Mouse (Mus musculus): Measurements from ENCODE around the gene Lgalsl.
A peak's percentile ranks its signal among the peaks of the same experiment; 100 is the strongest.

Lgalsl gene

DNA sequence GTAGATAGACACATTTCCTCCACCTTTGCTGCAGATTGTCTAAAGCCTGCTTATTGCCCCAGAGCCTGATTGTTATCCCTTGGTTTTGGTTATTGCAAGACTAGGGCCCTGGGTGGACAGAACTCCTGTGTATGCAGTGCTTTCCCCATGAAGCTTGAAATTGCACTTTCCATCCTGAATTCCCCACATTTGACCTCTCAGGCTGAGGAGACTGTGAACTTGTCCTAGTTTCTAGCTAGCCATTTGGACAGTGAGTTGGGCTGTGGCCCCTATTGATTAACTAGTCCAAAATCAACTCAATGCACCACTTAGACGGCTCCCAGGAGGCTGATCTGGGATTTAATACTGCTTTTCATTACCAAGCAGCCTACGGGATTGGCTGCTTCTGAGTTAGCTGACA is 6.9 kb downstream of the Lgalsl start:
- DNase-seq (ENCODE audit: low spot score in 2 of 2), result no peak

DNA sequence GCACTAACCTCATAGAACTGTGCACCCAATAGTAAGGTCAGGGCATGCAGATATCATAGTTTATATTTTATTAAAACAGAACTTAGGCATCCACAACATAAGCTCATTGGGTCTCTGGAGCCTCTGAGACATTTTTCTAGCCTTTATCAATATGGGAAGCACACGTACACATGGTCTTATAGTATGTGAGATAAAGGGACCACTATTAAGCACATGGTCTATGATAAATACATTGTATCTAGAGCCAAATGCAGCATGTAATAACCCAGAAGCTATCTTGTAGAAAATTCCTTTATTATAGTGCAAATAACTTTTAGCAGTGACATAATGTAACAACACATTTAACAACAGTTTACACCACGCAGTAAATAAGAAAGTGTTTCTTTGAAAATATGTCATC is 7.6 kb downstream of the Lgalsl start:
- DNase-seq (ENCODE audit: low spot score in 2 of 2), result no peak

DNA sequence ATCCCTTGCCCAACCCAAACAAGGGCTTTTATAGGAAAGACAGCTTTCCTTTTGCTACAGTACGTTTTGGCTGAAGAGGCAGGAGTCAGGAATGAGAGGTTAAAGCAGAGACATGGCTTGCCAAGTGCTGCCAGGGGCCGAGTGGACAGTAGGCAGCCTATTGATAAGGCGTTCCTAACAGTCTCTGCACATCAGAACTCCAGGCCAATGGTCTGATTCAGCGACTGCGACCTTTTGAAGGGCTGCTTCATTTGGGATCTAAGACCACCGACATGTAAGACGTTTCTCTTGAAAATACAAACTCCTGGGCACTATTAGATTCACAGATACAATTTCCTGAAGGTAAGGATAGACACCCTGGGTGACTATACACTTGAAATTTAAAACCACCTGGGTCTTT is 9.5 kb downstream of the Lgalsl start:
- no peak for DNase-seq (ENCODE audit: low spot score in 2 of 2)

DNA sequence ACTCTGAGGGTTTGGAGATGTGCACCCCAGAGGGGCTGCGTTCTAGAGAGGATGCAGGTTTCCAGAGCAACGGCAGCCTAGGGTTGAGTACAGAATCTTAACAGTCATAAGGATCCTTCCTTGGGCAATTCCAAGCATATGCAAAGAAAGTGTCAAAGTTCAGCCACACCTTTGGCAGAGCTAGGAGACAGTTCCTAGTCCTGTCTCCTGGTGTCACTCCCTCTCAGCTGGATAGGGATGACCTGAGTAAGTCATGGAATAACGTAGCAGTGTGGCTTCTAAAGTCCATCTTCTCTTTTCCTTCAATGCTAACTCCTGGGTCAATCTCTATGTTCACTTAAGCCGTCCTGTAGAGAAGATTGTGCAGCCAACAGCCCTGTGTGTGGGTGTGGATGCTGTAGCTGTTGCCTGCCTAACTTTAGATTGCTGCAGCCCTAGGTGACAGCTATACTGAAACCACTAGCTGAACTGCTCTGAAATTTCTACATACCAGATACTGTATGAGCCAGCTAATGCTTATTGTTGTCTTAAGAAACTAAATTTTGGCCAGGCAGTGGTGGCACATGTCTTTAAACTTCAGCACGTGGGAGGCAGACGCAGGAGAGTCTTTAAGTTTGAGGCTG is 16.8 kb downstream of the Lgalsl start:
- DNase-seq (ENCODE audit: low spot score in 2 of 2), result no peak

DNA sequence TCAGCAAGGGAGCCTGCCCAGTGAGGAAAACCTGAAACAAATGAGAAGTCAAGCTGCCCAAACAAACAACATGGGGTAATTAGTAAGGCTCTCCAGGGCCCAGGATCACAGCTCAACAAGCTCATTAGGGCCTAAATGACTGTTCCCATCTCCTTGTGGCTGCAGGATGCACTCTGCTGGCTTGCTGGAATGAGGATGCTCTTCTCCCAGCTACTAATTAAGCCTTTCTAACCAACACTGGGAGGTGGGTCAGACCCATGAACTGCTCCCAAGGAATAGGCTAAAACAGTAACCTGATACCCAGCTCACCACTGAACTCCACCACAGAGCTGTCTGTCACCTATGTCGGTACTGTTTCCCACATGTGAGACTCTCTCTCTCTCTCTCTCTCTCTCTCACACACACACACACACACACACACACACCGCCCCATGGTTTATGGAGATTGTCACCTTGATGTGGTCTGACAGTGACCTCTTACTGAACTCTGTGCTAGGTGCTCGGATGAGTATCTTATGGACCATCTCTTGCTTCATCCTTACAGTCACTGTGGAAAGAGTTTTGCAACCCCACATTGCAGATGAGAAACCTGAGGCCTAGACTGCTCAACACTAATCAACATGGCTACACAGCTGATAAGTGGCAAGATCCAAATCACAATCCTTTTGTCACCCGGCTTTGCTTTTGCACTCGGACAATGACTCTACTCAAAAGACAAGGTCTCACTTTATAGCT is 18.5 kb downstream of the Lgalsl start:
- DNase-seq (ENCODE audit: low spot score in 2 of 2), result no peak

DNA sequence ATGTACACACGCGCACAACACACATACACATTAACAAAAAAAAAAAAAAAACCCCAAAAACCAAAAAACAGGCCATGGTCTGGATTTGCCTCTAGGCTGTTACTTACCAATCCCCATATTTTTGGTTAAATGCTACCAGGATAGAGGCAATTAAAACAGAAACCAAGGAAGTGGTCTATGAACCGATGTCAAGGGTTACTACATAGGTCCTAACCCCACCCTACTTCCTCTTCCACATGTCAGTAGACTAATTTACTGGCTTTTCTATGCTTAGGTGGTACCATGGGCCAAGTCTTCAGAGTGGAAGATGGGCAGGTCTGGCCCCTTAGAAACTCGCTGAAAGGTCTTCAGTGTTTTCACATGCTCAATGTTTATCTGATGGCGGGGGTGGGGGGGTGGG is 24.2 kb downstream of the Lgalsl start:
- no peak for DNase-seq (ENCODE audit: low spot score in 2 of 2)

DNA sequence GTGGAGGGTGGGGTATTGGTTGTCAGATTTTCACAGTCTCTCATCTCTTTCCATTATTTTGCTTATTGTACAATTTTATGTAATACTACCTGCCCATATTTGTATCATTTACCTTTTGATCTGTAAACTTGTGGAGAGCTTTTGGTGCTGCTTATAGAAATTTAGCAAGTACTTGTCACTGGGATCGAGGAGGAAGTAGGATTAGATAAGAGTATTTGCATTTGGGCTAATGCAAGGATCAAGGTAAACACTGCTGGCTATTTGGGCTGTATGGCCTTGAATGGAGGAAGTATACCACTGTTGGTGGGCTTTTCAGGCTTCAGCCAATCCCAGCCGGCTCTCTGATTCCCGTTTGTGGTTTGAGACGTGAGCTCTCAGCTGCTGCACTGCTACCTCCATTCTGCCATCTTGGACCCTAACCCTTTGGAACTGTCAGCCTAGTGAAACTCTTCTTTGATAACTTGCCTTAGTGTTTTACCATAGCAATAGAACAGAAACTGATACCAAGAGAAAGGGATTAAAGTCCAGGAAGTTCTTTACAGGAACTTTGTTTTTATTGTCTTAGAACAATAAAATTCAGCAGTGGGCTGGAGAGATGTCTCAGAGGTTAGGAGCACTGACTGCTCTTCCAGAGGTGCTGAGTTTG is 25.1 kb downstream of the Lgalsl start:
- no peak for DNase-seq (ENCODE audit: low spot score in 2 of 2)

DNA sequence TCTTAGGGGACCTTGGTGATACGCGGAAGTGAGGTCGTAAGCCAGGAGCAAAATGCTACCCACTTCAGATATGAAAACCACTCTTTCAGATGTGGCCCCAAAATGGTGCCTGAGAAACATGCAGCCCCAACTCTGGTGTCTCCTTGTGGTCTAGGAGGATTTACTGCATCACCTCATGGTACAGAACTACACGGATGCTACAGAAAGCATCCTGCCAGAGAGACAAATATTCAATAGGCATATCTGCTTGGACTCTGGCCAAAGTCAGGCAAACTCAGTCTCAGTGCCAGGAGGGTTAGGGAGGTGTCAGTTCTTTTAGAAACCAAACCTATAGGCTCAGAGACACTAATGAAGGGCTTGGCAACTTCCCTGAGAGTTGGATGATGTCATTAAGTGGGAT is 26.4 kb downstream of the Lgalsl start:
- DNase-seq (ENCODE audit: low spot score in 2 of 2), result no peak

DNA sequence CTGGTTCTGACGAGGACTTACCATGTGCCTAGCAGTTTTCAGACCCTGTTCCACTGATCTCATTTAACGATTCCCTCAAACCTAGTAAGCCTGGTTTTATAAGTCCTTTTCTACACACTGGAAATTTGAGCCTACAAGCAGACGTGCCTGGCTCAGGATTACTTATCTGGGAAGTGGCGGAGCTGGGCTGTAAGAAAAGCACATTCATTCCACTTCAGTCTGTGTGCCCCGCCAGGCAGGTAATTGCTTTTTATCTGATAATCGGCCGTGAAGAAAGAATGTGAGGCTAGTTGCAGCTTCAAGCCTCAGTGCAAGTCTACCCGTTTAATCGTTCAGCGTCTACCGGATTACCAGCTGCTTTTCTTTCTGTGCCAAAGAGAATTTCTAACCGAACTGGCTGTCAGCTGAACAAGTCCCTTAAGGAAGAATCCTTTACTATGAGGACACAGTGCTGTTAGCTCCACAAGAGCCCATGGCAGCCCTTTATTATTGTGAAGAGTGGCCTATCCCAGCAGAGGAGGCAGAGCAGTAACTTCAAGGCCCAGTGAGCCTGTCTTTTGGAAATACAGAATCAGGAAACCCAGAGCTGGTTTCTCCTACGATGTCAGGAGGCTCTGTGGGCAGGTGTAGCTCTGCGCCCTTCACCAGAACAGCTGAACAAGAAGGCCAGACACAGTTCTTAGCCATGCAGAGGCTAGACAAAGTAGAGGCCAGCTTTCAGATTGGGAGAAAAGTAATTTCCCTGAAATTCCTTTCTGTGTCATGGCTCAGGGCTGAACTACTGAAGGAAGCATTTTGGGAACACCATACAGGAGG is 30.4 kb downstream of the Lgalsl start:
- DNase-seq (ENCODE audit: low spot score in 2 of 2), result no peak

DNA sequence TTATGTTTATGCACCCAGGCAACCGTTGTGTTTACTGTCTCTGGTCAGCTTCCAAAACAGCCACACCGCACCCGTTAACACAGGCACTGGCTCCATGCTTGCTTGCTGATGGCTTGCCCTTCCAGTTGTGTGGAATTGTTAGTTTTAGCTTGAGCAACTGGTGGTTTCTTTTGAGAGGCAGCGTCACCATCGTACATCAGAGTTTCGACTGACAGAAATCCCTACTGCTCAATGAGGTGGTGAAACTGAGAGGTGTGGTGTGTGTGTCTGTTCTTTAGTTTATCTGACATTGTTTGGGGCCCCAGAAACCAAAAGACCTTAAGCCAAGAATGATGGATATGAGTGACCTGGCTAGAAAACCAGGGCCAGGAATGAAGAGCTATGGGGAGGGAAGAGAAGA is 33.0 kb downstream of the Lgalsl start:
- DNase-seq (ENCODE audit: low spot score in 2 of 2), result no peak

DNA sequence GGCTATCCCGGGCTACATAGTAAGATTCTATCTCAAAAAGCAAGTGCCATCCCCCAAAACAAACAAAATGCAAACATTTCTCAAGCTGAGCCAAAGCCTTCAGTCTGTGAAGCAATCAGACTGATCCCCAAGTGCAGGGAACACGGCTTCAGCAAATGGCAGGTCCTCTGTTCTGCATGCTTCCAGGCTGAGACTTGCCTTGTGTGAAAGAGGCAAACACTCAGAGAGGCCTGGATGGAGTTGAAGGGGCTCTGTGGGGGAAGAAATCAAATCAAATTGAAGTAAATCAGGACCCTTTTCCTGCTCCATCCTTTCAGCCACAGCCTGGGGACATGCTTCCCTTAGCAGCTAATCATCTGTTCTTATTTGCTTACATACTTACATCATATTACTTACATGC is 35.4 kb downstream of the Lgalsl start:
- DNase-seq (ENCODE audit: low spot score in 2 of 2), result no peak

DNA sequence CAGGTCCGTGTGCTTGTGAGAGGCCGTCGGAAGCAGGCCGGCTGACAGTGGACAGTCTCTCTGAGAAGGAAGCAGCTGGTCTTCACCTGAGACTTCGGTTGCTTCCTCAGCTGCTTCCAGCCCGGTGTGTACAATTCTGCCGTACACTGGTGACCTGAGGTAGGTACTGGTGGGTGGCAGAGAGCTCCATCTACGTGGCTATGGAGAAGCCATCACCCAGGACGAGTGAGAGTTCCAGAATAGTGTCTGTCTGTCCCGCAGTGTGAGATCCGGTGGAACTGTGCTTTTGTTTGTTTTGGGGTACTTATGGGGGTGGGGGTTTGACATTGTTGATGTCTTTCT is 36.0 kb downstream of the Lgalsl start:
- no peak for DNase-seq (ENCODE audit: low spot score in 2 of 2)

DNA sequence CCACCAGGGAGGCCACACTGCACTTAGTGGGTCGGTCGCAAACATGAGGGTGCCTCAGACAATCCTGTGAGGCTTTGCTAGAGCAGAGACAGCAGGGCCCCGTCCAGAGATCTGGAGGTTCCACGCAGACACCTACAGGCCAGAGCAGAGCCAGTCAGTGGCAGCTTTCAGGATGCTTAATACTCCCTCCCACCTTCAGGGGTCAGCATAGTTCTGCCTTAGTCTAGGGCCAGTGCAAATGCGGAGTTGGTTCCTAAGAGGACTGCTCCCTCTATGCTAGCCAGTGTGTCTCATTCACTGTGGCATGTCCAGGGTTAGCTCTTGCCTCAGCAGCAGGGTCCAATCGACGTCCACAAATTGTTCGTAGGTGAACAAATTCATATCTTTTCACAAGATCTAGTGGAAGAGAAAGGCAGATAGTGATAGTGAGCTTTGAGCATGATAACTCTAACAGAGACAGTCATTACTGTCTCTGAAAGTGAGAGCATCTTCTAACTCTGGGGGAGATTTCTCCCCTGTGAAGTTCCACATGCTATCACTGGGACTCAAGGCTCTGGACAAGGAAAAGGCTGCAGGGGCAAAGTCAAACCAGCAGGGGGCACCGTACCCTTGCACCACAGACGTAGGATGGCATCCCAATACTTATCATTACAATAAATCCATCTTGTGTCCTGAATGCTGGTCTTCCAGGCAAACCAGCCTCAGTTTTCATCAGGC is 36.5 kb downstream of the Lgalsl start:
- DNase-seq (ENCODE audit: low spot score in 2 of 2), result peak; percentile 63 to 74

DNA sequence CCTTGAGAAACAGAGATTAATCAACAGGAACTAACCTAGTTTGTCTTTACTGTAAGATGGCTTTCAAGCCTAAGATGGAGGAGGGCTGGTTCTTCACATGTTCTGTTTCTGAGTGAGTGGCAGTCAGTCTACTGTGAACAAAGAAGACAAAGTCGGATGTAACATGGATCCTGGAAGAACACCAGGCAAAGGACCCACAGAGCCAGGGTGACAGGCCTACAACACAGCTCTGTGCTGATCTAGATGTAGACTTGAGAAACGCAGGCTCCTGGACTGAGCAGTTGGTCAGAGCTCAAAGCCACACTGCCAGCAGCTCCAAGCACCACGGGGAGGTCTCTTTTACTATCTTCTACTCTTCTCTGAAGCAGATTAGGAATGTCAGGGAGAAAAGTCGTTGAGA is 37.2 kb downstream of the Lgalsl start:
- no peak for DNase-seq (ENCODE audit: low spot score in 2 of 2)

DNA sequence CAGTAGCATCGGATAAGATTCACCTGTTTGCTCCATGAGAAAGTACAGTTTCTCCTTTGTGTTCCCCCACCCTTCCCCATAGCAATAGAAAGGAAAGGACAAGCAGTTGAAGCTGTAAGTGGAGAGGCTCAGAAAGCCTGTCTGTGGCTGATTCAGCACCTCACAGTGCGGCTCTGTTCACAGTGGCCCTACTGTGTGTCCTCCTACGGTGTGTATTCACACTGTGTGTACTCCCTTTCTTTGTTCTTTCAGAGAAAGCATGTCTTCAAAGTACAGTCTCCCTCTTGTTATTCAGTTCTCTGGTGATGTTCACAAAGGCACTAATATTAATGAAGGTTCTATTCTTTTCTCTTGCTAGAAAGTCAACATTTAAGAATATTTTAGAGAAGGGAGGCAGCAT is 38.2 kb downstream of the Lgalsl start:
- no peak for DNase-seq (ENCODE audit: low spot score in 2 of 2)

DNA sequence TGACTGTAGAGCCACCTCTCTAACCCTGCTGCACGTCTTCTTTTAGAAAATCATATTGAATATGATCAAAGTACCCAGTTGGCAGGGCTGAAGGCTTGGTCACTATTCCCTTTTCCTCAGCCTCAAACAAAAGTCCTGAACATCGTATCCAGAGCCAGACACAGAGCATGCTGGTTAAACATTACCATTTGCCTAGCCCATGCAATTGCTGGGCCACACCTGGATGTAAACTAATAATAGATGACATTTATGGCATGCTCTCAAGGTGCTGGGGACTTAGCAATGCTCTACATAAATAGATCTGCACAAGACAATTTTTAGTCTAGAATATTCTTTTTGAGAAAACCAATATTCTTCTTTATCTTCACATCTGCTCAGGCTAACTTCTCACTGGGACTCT is 39.5 kb downstream of the Lgalsl start:
- DNase-seq (ENCODE audit: low spot score in 2 of 2), result no peak

DNA sequence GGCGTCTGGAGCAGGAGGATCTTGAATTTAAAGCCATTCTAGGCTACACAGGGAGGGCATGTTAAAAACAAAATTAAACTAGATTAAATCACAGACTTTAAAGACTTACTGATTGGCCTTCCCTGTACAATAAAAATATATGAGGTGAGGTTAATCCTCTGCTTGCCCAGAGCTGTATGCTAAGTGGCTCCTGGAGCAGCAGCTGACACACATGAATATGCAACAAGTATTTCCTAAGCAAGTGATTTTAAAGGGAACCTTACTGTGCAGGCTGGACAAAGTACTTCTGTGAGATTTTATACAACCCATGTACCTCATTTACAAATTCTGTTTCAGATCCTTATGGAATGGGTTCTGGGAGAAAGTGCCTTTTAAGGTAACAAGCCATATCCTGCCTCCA is 41.8 kb downstream of the Lgalsl start:
- DNase-seq (ENCODE audit: low spot score in 2 of 2), result no peak

DNA sequence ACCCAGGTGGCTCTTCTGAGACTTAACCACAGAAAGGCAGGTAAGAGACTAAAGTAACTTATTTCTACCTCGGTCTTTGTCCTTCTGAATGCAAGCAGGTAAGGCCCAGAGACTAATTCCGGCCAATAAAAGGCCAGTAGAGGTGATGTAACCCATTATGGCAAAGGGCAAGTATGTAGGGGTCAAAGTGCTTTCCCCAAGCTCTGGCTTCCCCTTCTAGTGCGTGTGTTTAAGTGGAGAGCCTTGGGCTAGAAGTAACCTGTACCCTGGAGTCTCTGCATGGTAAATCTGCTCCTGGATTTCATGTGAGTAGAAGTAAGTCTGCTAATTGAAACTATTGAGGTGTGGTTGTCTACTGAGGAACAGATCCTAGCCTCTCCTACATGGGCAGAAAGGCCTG is 42.8 kb downstream of the Lgalsl start:
- DNase-seq (ENCODE audit: low spot score in 2 of 2), result no peak

DNA sequence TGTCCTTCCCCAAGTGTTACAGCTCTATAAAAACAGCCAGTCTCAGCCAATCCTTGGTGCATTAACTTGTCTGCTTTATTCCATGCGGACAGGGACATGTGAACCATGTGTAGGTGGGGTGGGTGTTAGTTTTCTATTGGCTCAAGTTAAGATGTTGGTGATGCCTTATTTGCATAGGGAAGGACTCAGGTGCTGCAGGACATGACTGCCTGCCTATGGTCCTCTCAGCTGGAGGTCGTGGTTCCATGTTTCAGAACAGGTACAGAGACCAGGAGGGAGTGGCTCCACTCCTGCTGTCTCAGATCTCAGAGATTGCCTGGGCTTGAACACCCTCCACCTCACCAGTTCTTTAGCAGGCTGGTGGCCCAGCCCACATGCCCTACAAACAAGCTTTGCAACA is 44.7 kb downstream of the Lgalsl start:
- DNase-seq (ENCODE audit: low spot score in 2 of 2), result no peak

DNA sequence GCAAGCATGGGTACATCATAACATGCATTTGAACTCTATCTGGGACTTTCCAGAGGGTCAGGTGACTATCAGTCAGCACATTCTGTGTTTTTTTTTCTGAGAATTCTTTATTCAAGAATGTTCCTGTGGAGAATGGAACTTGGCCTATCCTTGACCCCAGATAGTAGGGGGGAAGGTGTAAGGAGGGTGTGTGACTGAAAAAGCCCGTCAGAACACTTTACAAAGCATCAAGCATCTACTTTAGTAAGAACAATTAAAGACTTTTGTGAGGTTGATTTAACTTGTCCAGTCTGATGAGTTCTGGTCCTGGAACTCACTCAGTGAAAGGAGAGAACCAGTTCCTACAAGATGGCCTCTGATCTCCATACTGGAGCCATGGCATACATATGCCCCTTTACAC is 45.7 kb downstream of the Lgalsl start:
- DNase-seq (ENCODE audit: low spot score in 2 of 2), result no peak

DNA sequence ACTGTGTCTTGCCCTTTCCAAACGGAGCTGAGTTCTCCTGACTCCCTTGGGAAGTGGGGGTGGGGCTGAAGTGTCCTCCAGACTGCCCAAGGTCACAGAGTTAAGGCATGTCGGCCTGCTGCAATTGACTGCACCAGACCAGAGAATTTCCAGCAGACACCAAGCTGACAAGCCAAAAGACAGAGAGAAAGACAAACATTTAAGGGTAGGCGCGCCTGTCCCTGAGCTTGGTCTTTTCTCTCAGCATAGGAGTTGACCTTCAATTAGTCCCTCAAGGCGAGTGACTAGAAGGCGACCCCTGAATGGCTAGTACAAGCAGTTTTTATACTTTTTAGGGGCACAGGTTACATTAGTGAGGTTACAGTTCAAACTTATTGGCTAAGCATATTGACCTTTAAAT is 46.1 kb downstream of the Lgalsl start:
- DNase-seq (ENCODE audit: low spot score in 2 of 2), result no peak

DNA sequence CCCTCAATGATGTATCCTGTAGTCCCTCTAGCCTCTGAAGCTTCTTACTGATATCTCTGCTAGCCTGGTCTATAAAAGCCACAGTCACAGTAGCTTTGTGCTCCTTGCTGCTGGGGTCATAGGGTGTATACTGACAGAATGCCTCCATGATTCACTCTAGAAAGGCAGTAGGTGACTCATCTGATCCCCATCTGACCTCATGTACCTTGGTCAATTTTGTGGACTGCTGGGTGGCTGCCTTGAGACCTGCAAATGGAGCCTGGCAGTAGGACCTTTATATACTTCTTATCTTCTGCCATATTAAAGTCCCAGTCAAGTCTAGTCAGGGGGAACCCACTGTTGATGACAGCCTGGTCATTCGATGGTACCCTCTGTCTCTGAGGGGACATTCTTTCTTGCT is 47.4 kb downstream of the Lgalsl start:
- no peak for DNase-seq (ENCODE audit: low spot score in 2 of 2)
